21 mouse cellular contexts compared by ENCODE assay signal in genomic region chr8:83785046-83785445, GRCm38 (mm10). TPM values are rescaled to one million over a fixed set of nuclear protein-coding genes. Genes with fewer than 3 reads are reported as not detected.
DNase-seq lines count a peak whose midpoint lies in the region; ATAC-seq and TF ChIP-seq lines count a peak whose summit lies in the region.
"Had no signal": no experiment of that assay in that cellular context is flagged by ENCODE, and none has a peak within 500 bp of the region (broad histone marks: within the 10 kb centered on the region; RNA-seq: fewer than 3 reads in every experiment).

No protein-coding gene starts in this region.

- H3K27me3 ChIP-seq in embryonic facial prominence, embryonic 12.5 days = no peaks in the 10 kb centered on the region
- peaks cover 25% of the 10 kb centered on the region for H3K27me3 ChIP-seq in embryonic facial prominence, embryonic 10.5 days (replicated peaks; ENCODE audit: low read depth, poor library complexity, severe bottlenecking)
- no peaks in the 10 kb centered on the region for H3K27me3 ChIP-seq in intestine, postnatal 0 days (replicated peaks; ENCODE audit: control insufficient read depth, insufficient read depth, low read length)
- no peaks in the 10 kb centered on the region for H3K27me3 ChIP-seq in stomach, embryonic 16.5 days (ENCODE audit: control insufficient read depth, insufficient read depth, low read length)
- H3K27me3 ChIP-seq: limb, embryonic 12.5 days had no signal

- peaks cover 7% of the 10 kb centered on the region; the same call in 1 of the 2 replicates for H3K4me1 ChIP-seq in embryonic facial prominence, embryonic 12.5 days
- peaks cover 13% of the 10 kb centered on the region for H3K4me1 ChIP-seq in embryonic facial prominence, embryonic 10.5 days
- no peaks in the 10 kb centered on the region for H3K4me1 ChIP-seq in intestine, postnatal 0 days (replicated peaks; ENCODE audit: control insufficient read depth, insufficient read depth, low read length)
- peaks cover 3% of the 10 kb centered on the region for H3K4me1 ChIP-seq in stomach, embryonic 16.5 days (ENCODE audit: control insufficient read depth, insufficient read depth, low read length)
- H3K4me1 ChIP-seq: limb, embryonic 12.5 days; liver, embryonic 12.5 days; neural tube, embryonic 12.5 days had no signal

- no peak for TF ChIP-seq CTCF in intestine, postnatal 0 days (IDR thresholded peaks at IDR 0.05; ENCODE audit: low read depth)

- WGBS in embryonic facial prominence, embryonic 12.5 days = 41% methylated on average over 10 of the region's 10 CpGs
- 67% methylated on average over 10 of the region's 10 CpGs for WGBS in embryonic facial prominence, embryonic 10.5 days
- 52% methylated on average over 10 of the region's 10 CpGs for WGBS in intestine, postnatal 0 days
- WGBS in stomach, embryonic 16.5 days = 45% methylated on average over 10 of the region's 10 CpGs

- H3K36me3 ChIP-seq in embryonic facial prominence, embryonic 12.5 days = no peaks in the 10 kb centered on the region
- no peaks in the 10 kb centered on the region for H3K36me3 ChIP-seq in embryonic facial prominence, embryonic 10.5 days (replicated peaks)
- no peaks in the 10 kb centered on the region for H3K36me3 ChIP-seq in intestine, postnatal 0 days (ENCODE audit: control insufficient read depth, insufficient read depth)
- H3K36me3 ChIP-seq in stomach, embryonic 16.5 days (ENCODE audit: control insufficient read depth, insufficient read depth, low read length) = no peaks in the 10 kb centered on the region
- H3K36me3 ChIP-seq: forebrain, embryonic 12.5 days; hindbrain, embryonic 10.5 days; limb, embryonic 12.5 days; liver, embryonic 12.5 days; midbrain, embryonic 12.5 days; neural tube, embryonic 12.5 days had no signal

- H3K4me3 ChIP-seq in embryonic facial prominence, embryonic 12.5 days = no peak overlapping the region
- no peak overlapping the region for H3K4me3 ChIP-seq in embryonic facial prominence, embryonic 10.5 days
- no peak overlapping the region for H3K4me3 ChIP-seq in intestine, postnatal 0 days (ENCODE audit: low read depth, low read length)
- no peak overlapping the region for H3K4me3 ChIP-seq in stomach, embryonic 16.5 days (replicated peaks; ENCODE audit: low read length)
- H3K4me3 ChIP-seq: forebrain, embryonic 12.5 days; hindbrain, embryonic 10.5 days; limb, embryonic 12.5 days; liver, embryonic 12.5 days; midbrain, embryonic 12.5 days; neural tube, embryonic 12.5 days had no signal

- no peak overlapping the region for H3K4me2 ChIP-seq in embryonic facial prominence, embryonic 12.5 days (replicated peaks)
- no peak overlapping the region for H3K4me2 ChIP-seq in intestine, postnatal 0 days (replicated peaks; ENCODE audit: low read depth)
- H3K4me2 ChIP-seq in stomach, embryonic 16.5 days (ENCODE audit: low read depth, low read length) = no peak overlapping the region
- H3K4me2 ChIP-seq: forebrain, embryonic 12.5 days; limb, embryonic 12.5 days; liver, embryonic 12.5 days; midbrain, embryonic 12.5 days; neural tube, embryonic 12.5 days had no signal

- H3K9ac ChIP-seq in embryonic facial prominence, embryonic 12.5 days = no peak overlapping the region
- H3K9ac ChIP-seq in intestine, postnatal 0 days (ENCODE audit: low read depth, low read length) = peak overlapping the region; percentile 17; the same call in 1 of the 2 replicates
- peak overlapping the region; percentile 17; the same call in 1 of the 2 replicates for H3K9ac ChIP-seq in stomach, embryonic 16.5 days (ENCODE audit: low read length)
- H3K9ac ChIP-seq: forebrain, embryonic 12.5 days; limb, embryonic 12.5 days; liver, embryonic 12.5 days; midbrain, embryonic 12.5 days; neural tube, embryonic 12.5 days had no signal

- H3K9me3 ChIP-seq in embryonic facial prominence, embryonic 12.5 days = no peaks in the 10 kb centered on the region
- no peaks in the 10 kb centered on the region for H3K9me3 ChIP-seq in embryonic facial prominence, embryonic 10.5 days
- H3K9me3 ChIP-seq in intestine, postnatal 0 days (ENCODE audit: control insufficient read depth) = no peaks in the 10 kb centered on the region
- no peaks in the 10 kb centered on the region for H3K9me3 ChIP-seq in stomach, embryonic 16.5 days (replicated peaks; ENCODE audit: control insufficient read depth, low read length)
- H3K9me3 ChIP-seq: forebrain, embryonic 12.5 days; hindbrain, embryonic 10.5 days; limb, embryonic 12.5 days; liver, embryonic 12.5 days; midbrain, embryonic 12.5 days; neural tube, embryonic 12.5 days had no signal

- H3K27ac ChIP-seq in embryonic facial prominence, embryonic 12.5 days = peak overlapping the region; percentile 36; the same call in 1 of the 2 replicates
- H3K27ac ChIP-seq in embryonic facial prominence, embryonic 10.5 days (replicated peaks) = no peak overlapping the region; the same call in 1 of the 2 replicates
- no peak overlapping the region for H3K27ac ChIP-seq in intestine, postnatal 0 days (ENCODE audit: low read depth, low read length)
- peak overlapping the region; percentile 71; the same call in 1 of the 2 replicates for H3K27ac ChIP-seq in stomach, embryonic 16.5 days (ENCODE audit: low read length)
- H3K27ac ChIP-seq: forebrain, embryonic 12.5 days; hindbrain, embryonic 10.5 days; limb, embryonic 12.5 days; liver, embryonic 12.5 days; midbrain, embryonic 12.5 days; neural tube, embryonic 12.5 days had no signal

- no peak for DNase-seq in embryonic facial prominence, embryonic 10.5 days (ENCODE audit: low spot score)
- DNase-seq in lung, postnatal 10 days = peak; percentile 84
- DNase-seq in urinary bladder, postnatal 4 days (ENCODE audit: low spot score in 2 of 2) = no peak
- no peak for DNase-seq in cerebellum, postnatal 14 days
- no peak for DNase-seq in spleen, postnatal 10 days (ENCODE audit: low spot score in 2 of 2)
- DNase-seq: adrenal gland, postnatal 36 days; cerebellum, adult 18-20 months; gastrocnemius, postnatal 36 days; kidney, adult 9 months; kidney, postnatal 4 days; right cerebral cortex, postnatal 4 days; thymus, postnatal 4 days had no signal

- ATAC-seq in embryonic facial prominence, embryonic 12.5 days (ENCODE audit: insufficient number of reproducible peaks, insufficient read depth, low FRiP score, low TSS enrichment) = no peak; the same call in 1 of the 2 replicates
- ATAC-seq in intestine, postnatal 0 days = no peak
- ATAC-seq in stomach, embryonic 16.5 days (ENCODE audit: insufficient read depth, low FRiP score) = peak; percentile 18; the same call in 1 of the 2 replicates
- ATAC-seq: liver, embryonic 12.5 days had no signal

RNA-seq across cellular contexts. Expression of gene Adgre5, which starts 43.9 kb away (rescaled TPM):
- 24.7 and 26.0 TPM in 2 replicates for polyA plus RNA-seq in embryonic facial prominence, embryonic 12.5 days (2016; fragmentation: Nextera tagmentation; extraction: Ambion mirVana)
- polyA plus RNA-seq in embryonic facial prominence, embryonic 10.5 days (2016; fragmentation: Nextera tagmentation; extraction: Ambion mirVana) = 7.8 and 11.5 TPM in 2 replicates
- 17.2 and 17.6 TPM in 2 replicates for polyA plus RNA-seq in intestine, postnatal 0 days (2015; fragmentation: Nextera tagmentation; extraction: Ambion mirVana)
- polyA plus RNA-seq in stomach, embryonic 16.5 days (2015; fragmentation: Nextera tagmentation; extraction: Ambion mirVana) = 40.5 and 45.6 TPM in 2 replicates

Comparison
In these comparisons a context has a peak if more than half of its experiments do, and no peak if none do; other contexts are left out.
1. H3K27ac ChIP-seq: peak in embryonic facial prominence, embryonic 12.5 days (single experiment) and stomach, embryonic 16.5 days (single experiment); none in embryonic facial prominence, embryonic 10.5 days (single experiment) and intestine, postnatal 0 days (single experiment).